Mouse (Mus musculus) adrenal gland, adult 8-10 months (tissue): ENCODE data around the gene Rps6ka5. TPM values are rescaled to one million over a fixed set of nuclear protein-coding genes. Genes with fewer than 3 reads are reported as not detected.

Source experiments
- DNase-seq: peaks from one replicate; pipeline ENCODE4 v3.0.0; 2022
- total RNA-seq, 4 experiments: library from RNA; stranded (reverse); gene quantifications; 2 replicates each; pipeline ENCODE4 v1.2.4; 2022

Gene Rps6ka5
- total RNA-seq, 4 experiments from 2014 or later = 4.7 to 8.7 (median 6.9) TPM

GRCm38 (mm10) chr12:100529172-100529571, 197.6 kb downstream of the Rps6ka5 start:
- DNase-seq = peak; percentile 80

GRCm38 (mm10) chr12:100528246-100528645, 198.5 kb downstream of the Rps6ka5 start:
- peak; percentile 73 for DNase-seq

GRCm38 (mm10) chr12:100527753-100528152, 199.0 kb downstream of the Rps6ka5 start:
- peak; percentile 71 for DNase-seq

GRCm38 (mm10) chr12:100527241-100527640, 199.5 kb downstream of the Rps6ka5 start:
- no peak for DNase-seq

GRCm38 (mm10) chr12:100525939-100526338, 200.8 kb downstream of the Rps6ka5 start:
- DNase-seq = no peak

GRCm38 (mm10) chr12:100520794-100521186, 206.0 kb downstream of the Rps6ka5 start, which contains the start of gene Ttc7b:
TSS of gene Ttc7b (minus strand) at chr12:100520826.
- no peak for DNase-seq

GRCm38 (mm10) chr12:100520077-100520793, 206.5 kb downstream of the Rps6ka5 start:
- no peak for DNase-seq

- DNase-seq = no peak
Observed at GRCm38 (mm10) chr12:100519684-100520076, 207.1 kb downstream of the Rps6ka5 start.

GRCm38 (mm10) chr12:100517371-100517770, 209.4 kb downstream of the Rps6ka5 start:
- DNase-seq = no peak

- DNase-seq = no peak
Observed at GRCm38 (mm10) chr12:100516161-100516838, 210.5 kb downstream of the Rps6ka5 start.

- DNase-seq = no peak
Observed at GRCm38 (mm10) chr12:100515493-100515892, 211.3 kb downstream of the Rps6ka5 start.

- DNase-seq = no peak
Observed at GRCm38 (mm10) chr12:100514611-100515010, 212.2 kb downstream of the Rps6ka5 start.

- no peak for DNase-seq
Observed at GRCm38 (mm10) chr12:100513131-100513530, 213.7 kb downstream of the Rps6ka5 start.

- DNase-seq = no peak
Observed at GRCm38 (mm10) chr12:100512641-100513040, 214.1 kb downstream of the Rps6ka5 start.

GRCm38 (mm10) chr12:100509615-100510282, 217.0 kb downstream of the Rps6ka5 start:
- DNase-seq = no peak

- DNase-seq = no peak
Observed at GRCm38 (mm10) chr12:100508668-100509067, 218.1 kb downstream of the Rps6ka5 start.

- no peak for DNase-seq
Observed at GRCm38 (mm10) chr12:100505484-100505883, 221.3 kb downstream of the Rps6ka5 start.

- DNase-seq = no peak
Observed at GRCm38 (mm10) chr12:100504585-100504984, 222.2 kb downstream of the Rps6ka5 start.

- no peak for DNase-seq
Observed at GRCm38 (mm10) chr12:100503659-100504058, 223.1 kb downstream of the Rps6ka5 start.

- no peak for DNase-seq
Observed at GRCm38 (mm10) chr12:100502544-100502943, 224.2 kb downstream of the Rps6ka5 start.

GRCm38 (mm10) chr12:100501261-100501660, 225.5 kb downstream of the Rps6ka5 start:
- DNase-seq = no peak

GRCm38 (mm10) chr12:100499469-100499868, 227.3 kb downstream of the Rps6ka5 start:
- no peak for DNase-seq
